Mouse (Mus musculus) left cerebral cortex, adult 18-20 months (tissue): ENCODE results near the gene Gjc2. TPM values are rescaled to one million over a fixed set of nuclear protein-coding genes. Genes with fewer than 3 reads are reported as not detected.

Experiments
- DNase-seq, 2 experiments: peaks; one replicate each; pipeline ENCODE4 v3.0.0; 2021 to 2022; ENCODE audit warnings: low spot score in 2 of 2, mixed read lengths in 1 of 2
- total RNA-seq, 2 experiments: library from RNA; stranded (reverse); gene quantifications; 2 replicates each; pipeline ENCODE4 v1.2.3; 2021

Gene Gjc2
- total RNA-seq, 2 experiments from 2014 or later = 7.5 to 8.1 TPM

GRCm38 (mm10) chr11:59162443-59163254 is 20.4 kb downstream of the Gjc2 start:
- no peak for DNase-seq

GRCm38 (mm10) chr11:59161398-59161797 is 21.6 kb downstream of the Gjc2 start:
- no peak for DNase-seq

- no peak for DNase-seq
Observed at GRCm38 (mm10) chr11:59159558-59159957, 23.5 kb downstream of the Gjc2 start.

- no peak for DNase-seq
Observed at GRCm38 (mm10) chr11:59159099-59159498, 23.9 kb downstream of the Gjc2 start.

- DNase-seq = no peak
Observed at GRCm38 (mm10) chr11:59155900-59156299, 27.1 kb downstream of the Gjc2 start.

GRCm38 (mm10) chr11:59154220-59154619 is 28.8 kb downstream of the Gjc2 start:
- DNase-seq = no peak

- no peak for DNase-seq
Observed at GRCm38 (mm10) chr11:59151729-59152128, 31.3 kb downstream of the Gjc2 start.

- no peak for DNase-seq
Observed at GRCm38 (mm10) chr11:59149302-59149701, 33.7 kb downstream of the Gjc2 start.

GRCm38 (mm10) chr11:59142962-59143361 is 40.1 kb downstream of the Gjc2 start:
- no peak for DNase-seq

- DNase-seq = no peak
Observed at GRCm38 (mm10) chr11:59141772-59142370, 41.1 kb downstream of the Gjc2 start.

- DNase-seq = no peak
Observed at GRCm38 (mm10) chr11:59138537-59139486, 44.2 kb downstream of the Gjc2 start.

- no peak for DNase-seq
Observed at GRCm38 (mm10) chr11:59136994-59137706, 45.9 kb downstream of the Gjc2 start.

GRCm38 (mm10) chr11:59135904-59136452 is 47.0 kb downstream of the Gjc2 start, which contains the start of gene Obscn:
Gene Obscn (minus strand): TSS chr11:59136402.
- peak; percentile 7 to 26 for DNase-seq

- DNase-seq = no peak
Observed at GRCm38 (mm10) chr11:59135051-59135820, 47.8 kb downstream of the Gjc2 start.

- no peak for DNase-seq
Observed at GRCm38 (mm10) chr11:59134373-59134997, 48.5 kb downstream of the Gjc2 start.

GRCm38 (mm10) chr11:59132065-59132464 is 50.9 kb downstream of the Gjc2 start:
- DNase-seq = no peak

GRCm38 (mm10) chr11:59131348-59131919 is 51.6 kb downstream of the Gjc2 start:
- DNase-seq = no peak

- no peak for DNase-seq
Observed at GRCm38 (mm10) chr11:59130782-59131181, 52.2 kb downstream of the Gjc2 start.
